Mouse (Mus musculus): ENCODE results near the gene Ston2.

Gene Ston2

DNA sequence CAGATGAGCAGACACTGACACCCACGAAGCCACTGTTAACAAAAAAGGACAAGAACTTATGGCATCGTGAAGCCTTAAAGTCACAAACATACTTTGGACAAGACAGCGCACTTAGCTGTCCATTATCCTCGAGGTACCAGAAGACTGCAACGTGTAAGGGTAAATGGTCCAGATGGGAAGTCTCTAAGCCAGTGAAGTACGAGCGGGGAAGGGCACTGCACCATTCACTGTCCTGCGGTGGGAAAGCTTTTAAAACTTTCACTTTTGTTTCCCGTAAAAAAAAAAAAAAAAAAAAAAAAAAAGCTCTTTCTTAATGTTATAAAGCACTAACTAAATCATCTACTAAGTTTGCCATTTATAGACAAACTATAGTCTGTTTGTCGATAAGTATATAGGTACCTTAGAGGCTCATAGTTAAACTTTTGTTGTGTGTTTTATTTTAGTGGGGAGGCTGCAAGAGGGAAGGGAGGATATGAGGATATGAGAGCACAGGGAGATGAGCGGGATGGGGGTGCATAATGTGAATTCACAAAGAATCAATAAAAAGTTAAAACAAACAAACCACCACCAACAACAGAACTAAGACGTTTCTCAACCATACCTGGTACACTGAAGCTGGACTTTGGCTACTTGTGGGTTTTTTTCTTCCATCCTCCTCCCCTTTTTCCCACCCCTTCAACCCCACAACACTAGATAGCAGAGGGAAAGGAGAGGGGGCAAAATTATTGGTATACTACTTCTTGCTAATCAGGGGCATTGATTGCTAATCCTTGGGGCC, 127.4 kb downstream of the Ston2 start:
- DNase-seq (ENCODE audit: low spot score): no peak

DNA sequence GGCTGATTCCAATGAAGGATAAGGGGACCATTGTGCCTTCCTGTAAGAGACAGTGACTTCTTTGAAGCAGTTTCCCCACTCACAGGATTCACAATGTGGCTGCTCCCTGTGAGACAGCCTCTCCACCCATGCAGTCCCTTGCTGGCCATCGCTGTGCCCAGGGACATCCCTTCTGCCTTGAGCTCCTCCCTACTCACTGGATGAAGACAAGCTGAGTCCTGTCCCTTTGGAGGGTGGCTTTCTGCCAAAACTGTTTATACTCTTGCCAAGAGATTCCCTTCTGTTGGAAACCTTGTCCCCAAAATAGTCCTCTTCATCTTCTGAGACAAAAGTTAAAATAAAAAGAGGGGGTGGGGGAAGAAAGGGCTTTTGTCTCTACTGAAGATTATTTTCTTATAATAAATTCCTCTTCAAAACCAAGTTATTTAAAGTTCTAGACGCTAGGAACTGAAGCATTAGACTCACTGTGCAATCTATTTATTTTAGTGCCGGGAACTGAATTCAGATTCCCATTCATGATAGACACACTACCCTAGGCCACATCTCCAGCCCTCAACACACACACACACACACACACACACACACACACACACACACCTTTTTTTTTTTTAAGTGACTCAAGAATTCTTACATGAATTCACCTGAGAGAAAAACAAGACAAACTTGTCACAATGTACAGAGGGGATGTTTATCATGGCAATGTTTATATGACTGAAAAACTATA, 133.6 kb downstream of the Ston2 start:
- no peak for DNase-seq (ENCODE audit: low spot score)

DNA sequence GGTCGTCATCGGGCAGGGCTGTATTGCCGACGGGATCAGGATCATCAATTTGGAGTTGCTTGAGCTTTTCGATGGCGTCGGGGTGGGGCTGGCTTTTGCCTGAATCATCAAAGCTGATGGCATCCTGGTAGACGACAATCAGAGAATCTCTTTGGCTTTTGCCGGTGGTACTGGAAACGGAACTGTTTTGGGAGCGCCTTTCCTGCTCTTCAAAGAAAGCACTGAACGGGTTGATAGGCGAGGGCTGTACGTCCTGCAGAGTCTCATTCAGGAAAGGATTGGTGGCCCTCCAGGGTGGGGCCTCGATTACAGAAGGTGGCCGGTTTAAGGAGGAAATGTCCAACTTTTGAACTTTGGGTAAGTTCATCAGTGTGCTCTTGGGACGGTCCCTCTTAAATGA, 139.8 kb downstream of the Ston2 start:
- DNase-seq (ENCODE audit: low spot score): no peak

DNA sequence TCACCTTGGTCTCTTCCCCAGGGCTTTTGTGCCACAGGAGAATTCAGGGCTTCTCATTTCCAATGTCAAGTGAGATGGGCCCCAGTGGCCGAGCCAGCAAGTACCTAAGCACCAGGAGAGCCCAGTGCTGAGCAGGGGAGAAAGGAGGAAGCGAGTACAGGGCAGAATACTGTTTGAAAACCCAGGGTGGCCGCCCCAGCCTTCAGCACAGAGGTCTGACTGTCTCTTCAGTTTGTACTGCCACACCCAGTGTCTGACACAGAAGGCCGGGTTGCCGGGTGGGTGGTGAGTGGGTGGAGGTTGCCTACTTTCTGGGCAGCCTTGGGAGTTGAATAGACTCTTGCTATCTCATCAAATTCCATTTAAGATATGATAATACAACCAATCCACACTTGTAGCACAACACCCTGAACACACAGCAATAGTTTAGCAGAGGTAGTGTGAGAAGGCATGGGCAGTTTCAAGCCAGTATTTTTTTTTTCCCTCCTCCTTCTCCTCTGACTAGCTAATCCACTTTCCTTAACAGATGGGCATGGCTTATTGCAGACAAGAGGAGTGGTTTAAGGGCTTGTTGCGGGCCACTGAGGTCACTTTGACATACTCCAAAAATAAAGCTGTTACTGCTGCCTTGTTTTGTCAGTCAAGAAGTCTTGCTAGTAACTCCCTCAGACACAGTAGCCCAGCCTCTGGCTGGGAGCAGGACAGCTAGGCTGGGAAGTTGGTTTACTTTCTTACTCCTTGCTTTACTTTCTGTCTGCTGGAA, 142.6 kb downstream of the Ston2 start:
- DNase-seq (ENCODE audit: low spot score): no peak

DNA sequence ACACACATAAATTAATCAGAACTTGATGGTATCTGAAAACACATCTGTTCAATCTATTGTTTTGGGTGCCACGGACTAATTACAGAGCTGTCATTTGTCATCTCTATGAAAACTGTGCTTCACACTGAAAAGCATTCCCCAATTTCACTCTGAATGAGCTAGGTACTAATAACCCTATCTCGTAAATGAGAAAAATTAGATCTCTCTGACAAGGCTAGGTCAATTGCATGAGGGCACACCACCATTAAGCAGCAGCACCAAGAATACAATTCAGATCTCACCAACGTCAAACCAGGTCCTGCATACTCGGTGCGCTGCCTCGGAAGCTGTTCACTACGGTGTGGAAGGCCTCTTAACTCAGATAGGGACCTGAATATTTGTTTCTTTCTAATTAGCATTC, 145.0 kb downstream of the Ston2 start:
- no peak for DNase-seq (ENCODE audit: low spot score)

DNA sequence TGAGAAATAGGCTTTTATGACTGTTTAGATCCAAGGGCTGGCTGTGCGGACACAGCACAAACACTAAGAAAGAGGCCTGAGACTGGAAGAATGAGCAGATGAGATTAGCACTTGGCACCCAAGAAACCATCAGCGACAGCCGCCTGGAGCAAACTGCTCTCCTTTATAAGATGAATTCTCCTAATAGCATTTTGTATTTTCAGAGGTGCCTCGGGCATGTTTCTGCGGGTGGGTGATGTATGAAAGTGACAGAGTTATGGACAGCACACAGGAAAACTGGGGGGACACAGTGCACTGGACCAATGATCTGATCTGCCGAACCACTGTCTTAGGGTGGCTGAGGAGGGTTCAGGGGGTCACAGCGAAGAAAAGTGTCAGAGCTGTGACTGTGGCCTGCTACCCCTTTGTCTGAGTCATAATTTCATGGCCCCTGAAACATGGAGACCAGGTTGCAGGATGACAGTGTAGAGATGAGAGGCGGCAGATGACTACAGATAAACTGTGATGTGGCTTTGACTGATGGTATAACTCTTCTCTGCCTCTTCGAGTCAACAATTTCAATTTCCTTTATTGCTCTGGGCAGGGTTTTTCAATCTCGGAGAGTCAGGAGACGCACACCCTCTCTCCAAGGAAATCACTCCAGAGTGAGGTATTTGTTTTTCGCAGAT, 145.6 kb downstream of the Ston2 start:
- DNase-seq (ENCODE audit: low spot score): no peak

DNA sequence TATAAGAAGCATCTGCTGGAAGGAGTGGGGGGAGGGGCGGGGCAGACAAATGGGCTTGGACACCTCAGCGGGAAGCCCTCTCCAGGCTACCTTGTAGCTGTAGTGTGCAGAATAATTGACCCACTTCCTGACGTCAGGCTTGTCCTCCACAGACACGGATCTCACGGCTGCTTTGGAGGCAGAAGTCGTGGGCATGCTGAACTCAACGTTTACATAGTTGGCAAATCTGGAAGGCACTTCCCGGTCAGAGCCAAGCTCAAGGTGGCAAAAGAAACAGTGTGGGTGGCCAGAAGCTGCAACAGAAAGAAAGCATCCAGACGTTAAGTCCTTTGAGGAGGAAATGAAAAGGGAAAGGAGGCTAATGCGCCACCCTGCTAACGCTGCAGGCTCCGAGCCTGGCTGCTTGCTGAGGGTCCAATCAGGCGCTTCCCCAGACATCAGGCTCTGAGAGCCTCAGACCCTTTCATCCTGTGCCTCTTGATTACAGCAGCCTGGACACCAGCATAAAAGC, 146.5 kb downstream of the Ston2 start:
- DNase-seq (ENCODE audit: low spot score): no peak

DNA sequence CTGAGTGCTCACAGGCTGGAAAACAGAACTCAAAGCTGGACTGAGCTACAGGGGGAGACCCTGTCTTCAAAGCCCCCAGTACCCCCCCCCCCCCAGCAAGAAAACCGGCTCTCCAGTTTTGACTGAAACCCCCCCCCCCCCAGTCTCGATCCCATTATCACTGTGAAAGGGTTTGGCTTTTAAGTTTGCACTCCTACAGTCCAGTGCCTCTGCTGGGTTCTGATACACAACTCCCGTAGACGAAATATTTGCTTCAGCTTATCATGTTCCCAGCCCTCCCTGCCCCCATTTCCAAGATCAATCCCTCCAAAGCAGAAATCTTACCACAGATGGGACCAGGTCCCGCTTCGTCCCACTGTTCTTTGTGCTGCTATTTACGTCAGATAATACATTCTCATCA, 147.1 kb downstream of the Ston2 start:
- no peak for DNase-seq (ENCODE audit: low spot score)

DNA sequence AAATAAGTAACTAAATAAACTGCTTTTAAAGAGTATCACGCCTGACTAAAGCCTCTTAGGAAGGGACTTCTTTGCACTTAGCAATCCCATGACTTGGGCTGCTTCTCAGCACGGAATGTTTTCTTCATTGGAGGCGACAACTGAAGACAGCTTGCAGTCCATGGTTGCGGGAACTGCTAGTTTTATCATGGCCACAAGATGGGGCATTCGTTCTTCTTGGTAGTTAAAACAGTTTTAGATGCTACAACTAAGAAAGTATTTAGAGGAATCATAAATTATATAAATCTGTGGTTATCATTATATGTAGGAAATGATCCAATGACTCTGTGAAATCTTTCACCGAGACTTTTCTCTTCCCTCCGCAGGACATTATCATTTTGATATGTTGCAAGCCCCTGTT, 147.5 kb downstream of the Ston2 start:
- no peak for DNase-seq (ENCODE audit: low spot score)

DNA sequence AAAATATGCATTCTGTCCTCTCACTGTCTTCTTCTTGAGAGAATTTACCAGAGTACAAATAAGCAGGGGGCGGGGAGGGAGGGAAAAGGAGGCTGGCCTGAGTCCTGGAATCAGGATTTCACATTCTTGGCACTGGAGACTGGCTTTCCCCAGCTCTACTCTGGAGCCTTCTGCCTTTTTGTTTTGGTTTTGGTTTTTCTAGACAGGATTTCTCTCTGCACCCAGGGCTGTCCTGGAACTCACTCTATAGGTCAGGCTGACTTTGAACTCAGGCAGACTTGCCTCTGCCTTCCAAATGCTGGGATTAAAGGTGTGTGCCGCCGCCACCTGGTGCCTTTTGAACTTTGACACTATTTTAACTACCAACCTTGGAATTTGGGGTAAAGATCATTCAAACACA, 149.8 kb downstream of the Ston2 start:
- DNase-seq (ENCODE audit: low spot score): no peak

DNA sequence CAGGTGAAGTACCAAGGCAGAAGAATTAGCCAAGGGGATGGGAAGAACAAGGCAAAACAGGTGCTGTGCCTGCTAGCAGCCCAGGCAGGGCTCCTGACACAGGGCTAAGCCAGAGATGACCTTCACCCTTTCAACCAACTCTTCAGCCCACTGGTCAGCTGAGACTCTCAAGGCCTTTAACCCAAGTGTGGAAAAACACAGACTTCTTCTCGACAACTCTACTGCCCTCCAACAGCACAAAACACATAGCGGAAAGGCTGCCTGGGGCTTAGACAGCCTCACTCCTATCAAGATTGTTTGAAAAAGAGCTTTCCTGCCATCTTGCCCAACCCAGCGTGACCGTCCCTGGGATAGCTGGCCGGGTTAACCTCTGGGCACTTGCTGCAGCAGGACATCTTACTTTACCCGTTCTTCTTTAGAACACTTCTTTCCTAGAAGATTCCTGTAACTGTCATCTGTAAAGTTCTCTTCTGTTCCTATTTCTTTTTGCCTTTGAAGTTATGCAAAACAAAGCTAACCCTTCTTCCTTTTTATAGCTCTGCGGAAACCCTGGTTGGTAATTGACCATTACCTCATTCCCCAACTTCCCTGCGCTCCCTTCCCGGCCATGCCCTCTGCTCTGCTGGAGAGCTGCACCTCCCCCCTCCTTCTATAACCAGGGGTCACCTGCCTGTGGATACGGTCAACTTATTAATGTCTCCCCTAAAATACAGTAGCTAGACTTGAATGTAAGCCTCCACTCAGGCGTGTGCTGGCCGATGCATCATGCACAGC, 150.9 kb downstream of the Ston2 start:
- no peak for DNase-seq (ENCODE audit: low spot score)

DNA sequence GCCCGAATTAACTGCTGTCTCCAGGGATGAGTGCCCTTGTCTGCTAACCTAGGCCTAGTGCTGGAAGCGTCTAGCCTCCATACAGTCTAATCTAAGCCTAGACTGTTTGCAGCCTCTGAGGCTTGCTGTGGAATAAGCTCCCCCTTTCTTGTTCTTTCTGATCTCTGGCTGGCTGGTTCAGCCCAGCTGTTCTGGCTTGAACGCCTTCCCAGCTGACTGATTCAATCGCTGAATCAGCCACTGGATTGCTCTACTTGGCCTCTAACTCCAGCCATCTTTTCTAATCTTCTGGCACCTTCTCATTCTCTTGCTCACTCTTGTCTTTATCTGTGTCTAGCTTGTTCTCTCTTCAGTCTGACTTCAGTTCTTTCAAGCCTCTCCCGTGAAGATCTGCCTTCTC, 161.7 kb downstream of the Ston2 start:
- DNase-seq (ENCODE audit: low spot score): no peak

DNA sequence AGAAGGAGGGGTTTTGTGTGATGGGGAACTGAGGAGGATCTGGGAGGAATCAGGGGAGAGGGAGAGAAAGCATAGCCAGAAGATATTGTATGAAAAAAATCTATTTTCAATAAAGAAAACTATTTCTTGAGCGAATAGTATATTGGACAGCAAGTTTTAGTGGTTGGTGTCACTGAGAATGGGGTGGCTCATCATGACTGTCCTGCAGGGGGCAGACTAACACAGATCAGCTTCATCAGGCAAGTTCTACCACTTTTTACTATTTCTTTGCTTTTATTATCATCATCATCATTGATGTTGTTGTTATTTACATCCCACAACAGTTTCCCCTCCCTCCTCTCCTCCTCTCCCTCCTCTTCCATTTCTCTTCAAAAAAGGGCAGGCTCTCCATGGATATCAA, 163.2 kb downstream of the Ston2 start:
- no peak for DNase-seq (ENCODE audit: low spot score)

DNA sequence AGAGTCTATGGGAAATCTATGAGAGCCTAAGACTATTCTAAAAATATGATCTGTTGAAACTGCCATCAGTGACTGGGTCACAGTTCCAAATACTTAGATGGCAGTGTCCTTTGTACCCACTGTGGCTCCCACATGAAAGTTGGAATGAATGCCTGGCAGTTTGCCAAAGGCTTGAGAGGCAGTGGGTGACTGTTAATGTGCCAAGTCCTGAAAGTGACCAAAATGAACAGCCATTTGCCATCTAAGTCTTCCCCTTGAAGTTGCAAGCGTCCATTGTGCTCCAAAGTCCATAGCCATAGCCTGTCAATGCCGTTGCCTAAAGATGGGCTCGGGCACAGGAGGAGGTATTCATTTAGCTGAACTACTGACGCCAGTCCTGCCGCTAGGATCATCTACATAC, 178.8 kb downstream of the Ston2 start:
- DNase-seq (ENCODE audit: low spot score): no peak

DNA sequence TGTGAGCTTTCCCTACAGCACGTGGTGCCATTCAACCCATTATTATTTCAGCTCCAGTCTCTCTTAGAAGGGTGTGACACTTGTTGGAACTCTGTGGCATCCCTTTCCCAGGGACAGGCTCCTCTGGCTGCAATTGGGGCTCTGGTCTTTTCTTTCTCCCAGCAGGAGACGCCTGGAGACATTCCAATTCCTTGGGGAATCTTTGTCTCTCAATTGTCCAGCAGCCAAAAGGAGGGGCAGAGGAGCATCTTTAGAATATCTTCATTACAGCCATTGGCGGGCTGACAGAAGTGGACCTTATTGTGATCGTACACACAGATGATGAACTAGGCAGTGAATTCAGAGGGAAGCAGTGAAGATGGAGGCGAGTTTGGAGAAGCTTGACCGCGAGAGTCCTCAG, 180.5 kb downstream of the Ston2 start:
- no peak for DNase-seq (ENCODE audit: low spot score)

DNA sequence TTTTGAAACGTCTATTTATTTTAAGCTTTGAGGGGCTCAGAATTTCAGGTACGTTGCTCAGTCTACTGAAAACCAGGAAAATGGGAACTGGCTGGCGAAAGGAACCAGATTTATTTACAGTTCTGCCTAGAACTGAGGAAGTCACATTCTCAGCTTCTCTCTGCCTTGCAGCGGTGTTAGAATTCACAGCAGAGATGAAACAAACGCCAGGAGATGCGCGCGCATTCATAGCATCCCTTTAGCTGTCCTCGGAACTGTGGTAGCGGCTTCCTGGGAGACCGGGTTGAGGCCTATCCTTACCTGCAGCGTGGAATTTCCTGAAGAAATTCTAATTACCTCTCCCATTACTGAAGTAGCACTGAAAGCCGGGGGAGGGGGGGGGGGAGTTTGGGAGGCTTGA, 181.5 kb downstream of the Ston2 start:
- no peak for DNase-seq (ENCODE audit: low spot score)

DNA sequence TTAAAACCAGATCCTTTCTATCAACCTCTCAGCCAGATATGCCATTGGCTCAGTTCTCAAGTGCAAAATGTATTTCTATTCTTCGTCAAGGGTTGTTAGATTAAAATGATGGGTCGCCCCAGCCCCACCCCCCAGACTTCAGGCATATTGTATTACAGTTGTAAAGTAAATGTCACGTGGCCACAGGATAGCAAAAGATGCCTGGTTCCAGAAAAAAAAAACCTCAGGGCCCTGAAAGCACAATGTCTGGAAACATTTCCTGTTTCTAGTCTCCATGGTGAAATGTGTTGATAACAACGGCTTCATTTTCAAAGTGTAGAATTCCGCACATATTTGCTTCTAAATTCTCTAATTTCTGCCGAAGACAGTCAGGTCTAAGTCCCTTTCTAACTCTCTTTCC, 183.6 kb downstream of the Ston2 start:
- DNase-seq (ENCODE audit: low spot score): no peak

DNA sequence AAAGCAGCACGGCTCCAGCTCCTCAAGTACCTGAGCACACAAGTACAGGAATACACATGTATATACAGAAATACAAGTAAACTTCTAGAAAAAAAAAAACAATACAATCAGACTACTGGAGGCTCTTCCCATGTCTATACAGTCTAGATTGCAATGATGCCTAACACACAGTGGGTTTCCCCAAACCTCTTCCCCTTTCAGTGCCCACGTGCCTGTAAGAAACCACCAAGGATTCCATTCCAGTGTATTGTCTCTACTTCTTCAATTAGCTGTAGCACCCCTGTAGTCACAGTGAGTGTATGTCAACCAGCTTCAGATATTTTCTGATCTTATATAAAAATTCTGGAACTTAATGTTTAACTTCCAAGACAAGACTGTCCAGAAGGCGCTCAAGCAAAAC, 196.1 kb downstream of the Ston2 start:
- DNase-seq (ENCODE audit: low spot score): no peak

DNA sequence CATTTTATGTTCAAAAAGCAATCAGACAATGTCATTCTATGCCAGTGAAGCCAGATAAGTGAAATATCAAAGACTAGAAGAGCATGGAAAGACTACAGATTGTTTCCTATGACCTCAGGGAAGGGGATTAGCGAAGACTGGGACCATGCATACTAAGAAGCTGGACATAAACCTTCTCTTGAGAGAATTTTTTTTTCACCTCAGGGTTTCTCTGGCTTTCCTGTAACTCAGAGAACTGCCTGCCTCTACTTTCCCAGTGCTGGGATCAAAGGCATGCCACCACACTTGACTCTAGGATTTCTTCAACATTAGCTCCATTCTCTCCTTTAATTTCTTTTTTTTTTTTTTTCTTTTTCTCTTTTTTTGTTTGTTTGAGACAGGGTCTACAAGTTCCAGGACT, 197.0 kb downstream of the Ston2 start:
- no peak for DNase-seq (ENCODE audit: low spot score)

DNA sequence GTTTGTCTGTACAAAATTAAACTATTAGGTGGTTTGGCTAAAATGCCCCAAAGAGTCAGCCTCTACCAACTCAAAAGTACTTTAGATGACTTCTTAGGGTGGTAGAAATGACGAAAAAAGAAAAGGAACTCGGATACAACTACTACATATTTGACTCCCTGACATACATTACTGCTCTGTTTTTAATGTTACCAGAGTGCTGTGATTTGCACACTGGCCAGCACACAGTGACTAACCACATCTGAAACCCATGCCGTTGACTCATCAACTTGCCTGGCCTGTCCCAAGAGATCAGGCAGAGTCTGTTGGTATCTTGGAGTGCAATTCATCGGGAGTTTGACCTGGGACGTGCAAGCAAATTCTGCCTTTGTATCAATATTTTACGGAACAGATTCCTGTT, 197.5 kb downstream of the Ston2 start:
- DNase-seq (ENCODE audit: low spot score): no peak

DNA sequence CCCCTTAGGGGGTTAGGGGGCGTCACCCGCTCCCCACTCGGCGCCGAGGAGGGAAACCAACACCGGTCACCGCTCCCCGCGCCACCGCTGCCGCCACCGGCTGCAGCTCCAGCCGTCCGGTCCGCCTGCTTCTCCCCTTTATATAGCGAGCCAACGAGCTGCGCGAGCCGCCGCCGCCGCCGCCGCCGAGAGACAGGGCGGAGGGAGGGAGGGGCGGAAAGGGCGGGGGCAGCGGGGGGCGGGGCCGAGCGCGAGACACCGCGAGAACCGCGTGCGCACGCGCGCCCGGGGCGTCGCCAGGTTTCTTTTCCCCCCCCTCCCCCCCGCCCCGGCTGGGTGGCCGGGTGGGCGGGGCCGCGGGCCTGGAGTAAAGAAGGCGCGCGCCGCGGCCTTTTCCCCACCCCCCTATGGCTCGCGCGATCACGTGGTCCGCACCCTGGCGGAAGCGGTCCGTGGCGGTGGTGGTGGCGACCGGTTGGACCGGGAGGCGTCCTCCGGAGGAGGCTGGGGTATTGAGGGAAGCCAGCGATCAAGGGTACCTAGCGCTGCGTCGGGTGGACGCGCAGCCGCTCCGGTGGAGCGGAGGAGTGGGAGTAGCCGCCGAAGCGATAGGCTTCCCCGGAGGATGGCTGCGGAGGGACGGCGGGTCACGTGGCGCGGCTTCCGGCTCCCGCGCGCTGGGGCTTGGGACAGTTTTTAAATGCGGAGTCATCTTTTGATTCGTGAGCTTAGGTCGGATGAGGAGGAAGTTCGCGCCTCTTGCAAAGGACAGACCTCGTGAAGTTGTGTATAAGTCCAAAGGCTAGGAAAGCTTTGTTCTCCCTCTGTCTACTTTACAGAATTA, 198.1 kb downstream of the Ston2 start, which contains the start of gene Gtf2a1:
TSS of gene Gtf2a1 (minus strand) at position 641 of the 844 bp plus-strand sequence.
- peak; percentile 79 for DNase-seq (ENCODE audit: low spot score)
